Mouse (Mus musculus) cerebellum, adult 11-12 months (tissue): ENCODE measurements around the gene Pkn1.

ENCODE experiments used
- DNase-seq: peaks from one replicate; pipeline ENCODE4 v3.0.0; 2022

Gene Pkn1

GRCm38 (mm10) chr8:83698661-83699453 is at the start of gene Pkn1:
TSS of gene Pkn1 (minus strand) at chr8:83699179.
- peak; percentile 77 for DNase-seq

GRCm38 (mm10) chr8:83748708-83749107 is 49.7 kb upstream of the Pkn1 start:
- no peak for DNase-seq

GRCm38 (mm10) chr8:83747661-83748346 is 48.8 kb upstream of the Pkn1 start:
- no peak for DNase-seq

DNA sequence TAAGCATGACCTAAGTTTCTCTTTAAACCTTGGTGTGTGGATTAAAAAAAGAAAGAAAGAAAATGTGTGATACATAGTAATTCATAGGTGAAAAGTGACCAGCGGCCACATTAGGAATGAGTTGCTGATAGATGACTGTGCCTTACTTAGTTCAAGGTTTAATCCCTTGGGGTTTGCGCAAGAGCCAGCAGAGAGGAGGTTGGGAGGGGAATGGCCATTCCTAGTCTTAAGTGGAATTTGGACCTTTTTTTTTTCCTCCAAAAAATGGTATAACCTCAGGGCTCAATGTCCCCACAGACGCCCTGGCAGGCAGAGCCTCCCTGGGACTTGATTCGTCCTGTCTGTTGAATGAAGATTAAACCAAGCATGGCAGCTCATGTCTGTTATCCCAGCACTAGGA is 45.1 kb upstream of the Pkn1 start:
- DNase-seq: no peak

- DNase-seq: no peak
Observed at GRCm38 (mm10) chr8:83742968-83743367, 44.0 kb upstream of the Pkn1 start.

DNA sequence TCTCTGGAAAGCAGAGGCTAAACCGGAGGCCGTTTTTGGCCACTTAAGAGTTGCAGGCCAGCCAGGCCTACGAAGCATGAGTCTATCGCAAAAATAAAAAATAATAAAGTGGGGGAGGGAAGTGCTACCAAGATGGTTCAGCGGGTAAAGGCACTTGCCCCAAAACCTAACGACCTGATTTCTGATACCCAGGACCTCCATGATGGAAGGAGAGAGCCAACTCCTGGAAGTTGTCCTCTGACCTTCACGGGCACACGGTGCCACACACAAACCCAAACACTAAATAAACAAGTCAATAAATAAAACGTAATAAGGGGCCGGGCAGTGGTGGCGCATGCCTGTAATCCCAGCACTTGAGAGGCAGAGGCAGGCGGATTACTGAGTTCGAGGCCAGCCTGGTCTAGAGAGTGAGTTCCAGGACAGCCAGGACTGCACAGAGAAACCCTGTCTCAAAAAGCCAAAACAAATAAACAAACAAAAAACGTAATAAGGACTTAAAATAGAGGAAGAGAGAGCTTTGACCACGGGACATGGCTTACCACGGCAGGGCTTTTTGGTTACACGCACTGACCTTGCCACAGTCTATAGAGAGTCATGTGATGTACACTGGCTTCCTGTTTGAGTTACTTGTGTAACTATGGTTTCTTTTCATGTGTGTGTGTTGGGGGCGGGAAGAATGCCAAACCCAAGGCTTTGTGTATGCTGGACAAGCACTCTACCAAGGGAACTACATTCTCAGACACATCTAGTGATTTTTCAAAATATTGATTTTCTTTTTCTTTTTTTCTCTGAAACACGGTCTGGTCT is 43.1 kb upstream of the Pkn1 start:
- no peak for DNase-seq

DNA sequence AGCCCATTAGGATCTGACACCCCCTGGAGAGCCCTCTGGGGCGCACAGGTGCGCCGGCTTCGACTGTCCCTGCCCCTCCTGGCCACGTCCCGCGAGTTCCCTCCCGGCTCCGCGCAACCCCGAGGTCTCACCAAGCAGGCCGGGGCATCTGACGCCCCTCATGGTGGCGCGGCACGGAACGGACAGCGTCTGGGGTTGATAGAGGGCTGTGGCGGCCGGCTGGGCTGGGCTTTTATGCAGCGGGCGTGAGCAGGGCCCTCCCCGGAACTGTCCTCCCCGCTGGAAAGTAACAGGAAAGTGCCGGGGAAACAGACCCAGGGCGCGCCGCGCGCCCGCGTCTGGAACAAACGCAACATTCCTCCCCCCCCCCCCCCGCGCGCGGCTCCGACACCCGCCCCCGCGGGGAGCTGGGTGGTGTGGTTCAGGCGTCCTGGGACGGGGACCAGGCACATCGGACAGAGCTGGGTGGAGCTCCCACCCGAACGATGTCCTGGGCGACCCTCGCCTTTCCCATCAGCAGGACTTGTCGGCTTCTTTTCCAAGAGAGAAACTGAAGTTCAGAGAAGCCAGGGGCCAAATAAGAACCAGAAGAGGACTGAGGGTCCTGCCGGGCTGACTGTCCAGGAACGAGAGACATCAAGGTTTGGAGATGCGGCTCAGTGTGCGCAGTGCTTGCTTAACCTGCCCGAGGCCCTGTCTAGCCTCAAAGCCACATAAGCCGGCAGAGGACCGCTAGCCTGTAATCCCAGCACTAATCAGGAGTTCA is 42.2 kb upstream of the Pkn1 start, which contains the start of gene Adgre5:
Gene Adgre5, minus strand, starts transcription at position 351 of the 766 bp plus-strand sequence.
- DNase-seq: no peak

GRCm38 (mm10) chr8:83740586-83740975 is 41.6 kb upstream of the Pkn1 start:
- no peak for DNase-seq

GRCm38 (mm10) chr8:83739711-83740468 is 40.9 kb upstream of the Pkn1 start:
- DNase-seq: no peak

DNA sequence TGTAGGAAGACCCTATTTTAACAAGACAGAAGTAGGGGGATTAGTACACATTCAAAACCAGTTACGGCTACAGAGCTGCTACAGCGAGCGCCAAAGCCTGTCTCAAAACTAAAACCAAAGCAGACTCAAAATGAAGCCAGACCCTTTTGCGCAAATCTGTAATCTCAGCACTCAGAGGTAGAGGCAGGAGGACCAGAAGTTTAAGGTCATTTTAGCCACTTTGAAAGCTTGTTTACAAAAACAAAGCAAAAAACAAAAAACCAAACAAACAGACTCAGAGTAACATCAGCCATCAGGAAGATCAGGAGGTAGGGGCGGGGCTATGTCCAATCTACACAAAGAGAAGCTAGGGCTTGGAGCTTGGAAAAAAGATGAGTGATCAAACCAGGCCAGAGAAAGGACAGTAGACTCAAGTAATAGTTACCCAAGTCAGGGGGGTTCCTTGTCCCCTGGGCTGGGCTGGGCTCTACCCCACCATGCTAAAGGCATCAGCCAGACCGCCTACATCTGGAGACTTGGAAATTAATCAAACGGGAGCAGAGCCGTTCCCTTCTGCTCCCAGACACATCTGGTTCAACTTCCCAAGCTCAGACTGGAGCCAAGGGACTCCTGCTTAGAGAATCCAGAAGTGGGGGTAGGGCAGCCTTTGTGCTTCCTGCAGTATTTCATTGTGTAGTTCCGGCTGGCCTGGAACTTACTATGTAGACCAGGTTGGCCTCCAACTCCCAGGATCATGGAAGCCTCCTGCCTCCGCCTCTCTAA is 40.2 kb upstream of the Pkn1 start:
- DNase-seq: no peak

DNA sequence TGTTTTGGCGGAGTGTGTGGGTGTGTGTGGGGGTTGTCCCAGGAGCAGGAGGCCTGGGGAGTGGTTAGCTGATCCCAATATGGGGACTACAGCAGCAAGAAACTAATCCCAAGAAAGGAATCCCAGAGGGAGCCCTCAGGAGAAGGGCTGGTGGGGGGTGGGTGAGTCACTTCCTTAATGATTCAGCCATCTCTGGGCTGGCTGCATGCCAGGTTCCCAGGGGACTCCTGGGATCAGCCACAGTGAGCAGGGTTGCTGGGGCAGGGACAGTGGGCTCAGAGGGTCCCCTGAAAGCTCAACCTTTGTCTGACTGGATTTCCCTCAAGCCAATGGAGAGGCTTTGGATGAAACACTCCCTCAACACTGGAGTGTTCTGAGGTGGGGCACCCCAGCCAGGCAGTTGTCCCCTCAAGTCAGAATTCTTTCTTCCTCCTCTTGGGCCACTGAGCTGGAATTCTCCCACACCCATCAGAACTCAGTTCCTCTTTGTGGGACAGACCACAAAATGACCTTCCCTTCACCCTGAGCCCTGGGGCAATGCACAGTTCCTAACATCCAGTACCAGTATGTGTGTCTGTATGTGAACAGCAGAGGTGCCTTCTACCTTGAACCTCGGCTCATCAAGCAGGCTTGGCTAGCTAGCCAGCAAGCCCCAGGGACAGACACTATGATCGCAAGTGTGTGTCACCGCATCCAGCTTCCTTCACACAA is 39.0 kb upstream of the Pkn1 start:
- DNase-seq: no peak

DNA sequence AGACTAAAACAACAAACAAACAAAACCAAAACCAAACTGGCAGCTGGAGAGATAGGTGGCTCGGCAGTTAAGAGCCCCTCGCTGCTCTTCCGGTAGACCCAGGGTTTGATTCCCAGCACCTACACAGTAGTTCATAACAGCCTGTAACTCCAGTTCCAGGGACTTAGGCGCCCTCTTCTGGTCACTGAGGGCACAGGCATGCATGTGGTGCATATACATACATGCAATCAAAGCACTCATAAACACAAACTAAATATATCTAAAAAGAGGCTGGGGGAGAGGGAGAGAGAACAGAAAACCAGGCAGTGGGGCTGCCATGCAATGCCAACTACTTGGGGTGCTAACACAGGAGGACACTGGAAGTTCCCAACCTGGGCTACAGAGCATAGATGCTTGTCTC is 38.4 kb upstream of the Pkn1 start:
- DNase-seq: no peak

DNA sequence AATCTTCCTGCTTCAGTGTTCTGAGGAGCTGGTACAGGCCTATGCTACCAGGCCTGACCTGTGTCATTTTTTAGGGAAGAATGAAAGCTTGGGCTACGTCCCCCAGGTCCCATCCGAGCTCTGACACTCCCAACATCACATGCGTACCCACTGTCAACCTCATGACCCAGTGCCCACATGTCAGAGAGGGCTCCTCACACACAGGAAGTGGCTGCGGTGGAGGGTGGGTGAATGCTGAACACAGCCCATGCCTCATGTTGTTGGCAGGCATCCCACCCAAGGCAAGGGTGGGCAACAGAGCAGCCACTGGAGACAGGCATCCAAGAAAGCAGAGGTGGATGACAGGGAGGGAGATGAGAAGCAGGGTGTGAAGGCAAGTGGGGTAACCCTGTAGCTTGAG is 37.7 kb upstream of the Pkn1 start:
- DNase-seq: no peak

DNA sequence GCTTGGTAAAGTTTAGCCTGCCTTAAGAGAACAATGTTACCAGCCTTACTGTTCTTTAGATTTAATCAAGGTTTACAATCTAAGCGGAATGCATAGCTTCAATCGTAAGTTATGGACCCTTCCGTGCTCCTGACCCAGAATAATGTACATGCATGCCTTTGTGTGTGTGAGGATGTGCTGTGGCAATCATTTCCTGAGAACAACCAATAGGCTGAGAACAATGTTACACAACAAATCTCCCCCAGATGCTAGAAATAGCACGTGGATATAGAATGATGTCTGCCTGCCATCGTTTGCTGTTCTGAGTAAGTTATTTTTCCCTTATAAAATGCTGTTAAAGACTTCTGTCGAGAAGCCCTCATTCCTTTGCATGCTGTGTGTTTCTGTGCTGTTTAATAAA is 33.9 kb upstream of the Pkn1 start:
- DNase-seq: no peak

GRCm38 (mm10) chr8:83731906-83732305 is 32.9 kb upstream of the Pkn1 start:
- no peak for DNase-seq

GRCm38 (mm10) chr8:83729009-83729807 is 30.2 kb upstream of the Pkn1 start:
- no peak for DNase-seq

- DNase-seq: no peak
Observed at GRCm38 (mm10) chr8:83725521-83726102, 26.6 kb upstream of the Pkn1 start.

GRCm38 (mm10) chr8:83724697-83725482 is 25.9 kb upstream of the Pkn1 start:
- DNase-seq: peak; percentile 71
